8 mouse cellular contexts compared by ENCODE assay signal in genomic region chr5:35388491-35389111, GRCm38 (mm10). TPM values are rescaled to one million over a fixed set of nuclear protein-coding genes. Genes with fewer than 3 reads are reported as not detected.
DNase-seq lines count a peak whose midpoint lies in the region; ATAC-seq and TF ChIP-seq lines count a peak whose summit lies in the region.

Hmx1 (plus strand) TSS chr5:35389108.

- H3K9ac ChIP-seq in limb, embryonic 14.5 days (ENCODE audit: low read depth, low read length, severe bottlenecking): peak within 1 kb of the TSS; percentile 38; the same call in 1 of the 2 replicates

- H3K4me1 ChIP-seq in forebrain, embryonic 10.5 days: peaks cover 34% of the 10 kb centered on the region
- peaks cover 9% of the 10 kb centered on the region; the same call in 1 of the 2 replicates for H3K4me1 ChIP-seq in limb, embryonic 14.5 days (ENCODE audit: control insufficient read depth, insufficient read depth, low read length)

- no peaks in the 10 kb centered on the region for H3K36me3 ChIP-seq in forebrain, embryonic 10.5 days (replicated peaks)
- H3K36me3 ChIP-seq in limb, embryonic 14.5 days (ENCODE audit: control insufficient read depth, insufficient read depth, low read length): no peaks in the 10 kb centered on the region

- peaks cover 100% of the 10 kb centered on the region for H3K27me3 ChIP-seq in forebrain, embryonic 10.5 days (ENCODE audit: poor library complexity, severe bottlenecking)
- peaks cover 99% of the 10 kb centered on the region for H3K27me3 ChIP-seq in limb, embryonic 14.5 days (ENCODE audit: control insufficient read depth, insufficient read depth, low read length)

- peak within 1 kb of the TSS; percentile 77 for H3K4me2 ChIP-seq in limb, embryonic 14.5 days (replicated peaks; ENCODE audit: low read depth, low read length, severe bottlenecking)

- no peak for TF ChIP-seq POLR2A in limb, embryonic 14.5 days (IDR thresholded peaks at IDR 0.05; ENCODE audit: borderline replicate concordance, extremely low read depth, insufficient read depth, insufficient read length)

- peak; percentile 93 for ATAC-seq in limb, embryonic 14.5 days (ENCODE audit: low FRiP score, low read depth)

- no peaks in the 10 kb centered on the region for H3K9me3 ChIP-seq in forebrain, embryonic 10.5 days
- no peaks in the 10 kb centered on the region for H3K9me3 ChIP-seq in limb, embryonic 14.5 days (ENCODE audit: control insufficient read depth, low read length)

- DNase-seq in kidney, postnatal 14 days: peak; percentile 37
- DNase-seq in kidney, postnatal 25 days: no peak
- peak; percentile 85 for DNase-seq in forebrain, embryonic 10.5 days (ENCODE audit: extremely low spot score, low spot score)
- peak; percentile 70 for DNase-seq in limb, embryonic 14.5 days (ENCODE audit: low spot score)
- peak; percentile 75 for DNase-seq in retina, postnatal 7 days (ENCODE audit: low read depth, low spot score)
- DNase-seq in urinary bladder, postnatal 4 days (ENCODE audit: low spot score in 2 of 2): no peak
- no peak for DNase-seq in urinary bladder, postnatal 10 days (ENCODE audit: low spot score)
- DNase-seq in thymus, postnatal 25 days: no peak

- peak within 1 kb of the TSS; percentile 67 for H3K4me3 ChIP-seq in forebrain, embryonic 10.5 days
- H3K4me3 ChIP-seq in limb, embryonic 14.5 days (replicated peaks; ENCODE audit: low read length): peak within 1 kb of the TSS; percentile 50

- peak within 1 kb of the TSS; percentile 65 for H3K27ac ChIP-seq in forebrain, embryonic 10.5 days
- H3K27ac ChIP-seq in limb, embryonic 14.5 days (replicated peaks; ENCODE audit: low read depth, low read length): no peak within 1 kb of the TSS

- under 1% methylated on average over 65 of the region's 71 CpGs for WGBS in forebrain, embryonic 10.5 days
- WGBS in limb, embryonic 14.5 days: 0% methylated on average over 33 of the region's 71 CpGs

RNA-seq across cellular contexts. Expression of gene Hmx1, which starts in this region (rescaled TPM):
- 0.38 and 0.69 TPM in 2 replicates for polyA plus RNA-seq in forebrain, embryonic 10.5 days (2016; fragmentation: Nextera tagmentation; extraction: Ambion mirVana)
- 0.09 and 0.10 TPM in 2 replicates for polyA plus RNA-seq in limb, embryonic 14.5 days (2012; rRNA removed)
- polyA plus RNA-seq in limb, embryonic 14.5 days (2014; fragmentation: Nextera tagmentation; extraction: Ambion mirVana): 0.37 TPM in 1 of 2 replicates, not detected in the other

Comparison
In these comparisons a context has a peak if more than half of its experiments do, and no peak if none do; other contexts are left out.
1. DNase-seq: peak in kidney, postnatal 14 days (single experiment) and retina, postnatal 7 days (single experiment); none in kidney, postnatal 25 days (0 of 2), urinary bladder, postnatal 4 days (0 of 2), urinary bladder, postnatal 10 days (single experiment) and thymus, postnatal 25 days (single experiment).
2. Peak in DNase-seq, H3K4me3 ChIP-seq and H3K27ac ChIP-seq in forebrain, embryonic 10.5 days; RNA of the gene not detected or under 1 TPM.
3. Peak in DNase-seq, ATAC-seq, H3K4me3 ChIP-seq, H3K9ac ChIP-seq and H3K4me2 ChIP-seq in limb, embryonic 14.5 days; RNA of the gene not detected or under 1 TPM.